Mouse (Mus musculus): ENCODE results near the gene Cacna1c.

Cacna1c gene

GRCm38 (mm10) chr6:118753064-118753463 lies 443.2 kb downstream of the Cacna1c start:
- no peak for DNase-seq (ENCODE audit: low spot score in 2 of 2)

- no peak for DNase-seq (ENCODE audit: low spot score in 2 of 2)
These were observed 446.9 kb downstream of the Cacna1c start for GRCm38 (mm10) chr6:118749285-118749684.

- DNase-seq (ENCODE audit: low spot score in 2 of 2): no peak
These were observed 453.5 kb downstream of the Cacna1c start for GRCm38 (mm10) chr6:118742701-118743100.

GRCm38 (mm10) chr6:118741841-118742240 lies 454.4 kb downstream of the Cacna1c start:
- DNase-seq (ENCODE audit: low spot score in 2 of 2): no peak

GRCm38 (mm10) chr6:118739961-118740599 lies 456.1 kb downstream of the Cacna1c start:
- DNase-seq (ENCODE audit: low spot score in 2 of 2): no peak

GRCm38 (mm10) chr6:118739344-118739743 lies 456.9 kb downstream of the Cacna1c start:
- no peak for DNase-seq (ENCODE audit: low spot score in 2 of 2)

GRCm38 (mm10) chr6:118738656-118739055 lies 457.6 kb downstream of the Cacna1c start:
- DNase-seq (ENCODE audit: low spot score in 2 of 2): no peak

- no peak for DNase-seq (ENCODE audit: low spot score in 2 of 2)
These were observed 459.1 kb downstream of the Cacna1c start for GRCm38 (mm10) chr6:118737078-118737477.

- no peak for DNase-seq (ENCODE audit: low spot score in 2 of 2)
These were observed 459.7 kb downstream of the Cacna1c start for GRCm38 (mm10) chr6:118736491-118736890.

GRCm38 (mm10) chr6:118735145-118735544 lies 461.1 kb downstream of the Cacna1c start:
- no peak for DNase-seq (ENCODE audit: low spot score in 2 of 2)

- no peak for DNase-seq (ENCODE audit: low spot score in 2 of 2)
These were observed 464.3 kb downstream of the Cacna1c start for GRCm38 (mm10) chr6:118731937-118732336.

- DNase-seq (ENCODE audit: low spot score in 2 of 2): no peak
These were observed 471.3 kb downstream of the Cacna1c start for GRCm38 (mm10) chr6:118724908-118725307.

- DNase-seq (ENCODE audit: low spot score in 2 of 2): no peak
These were observed 471.8 kb downstream of the Cacna1c start for GRCm38 (mm10) chr6:118724388-118724787.

- DNase-seq (ENCODE audit: low spot score in 2 of 2): no peak
These were observed 473.9 kb downstream of the Cacna1c start for GRCm38 (mm10) chr6:118722336-118722735.

GRCm38 (mm10) chr6:118719486-118719885 lies 476.7 kb downstream of the Cacna1c start:
- no peak for DNase-seq (ENCODE audit: low spot score in 2 of 2)

GRCm38 (mm10) chr6:118713286-118713685 lies 482.9 kb downstream of the Cacna1c start:
- DNase-seq (ENCODE audit: low spot score in 2 of 2): no peak

- no peak for DNase-seq (ENCODE audit: low spot score in 2 of 2)
These were observed 484.4 kb downstream of the Cacna1c start for GRCm38 (mm10) chr6:118711677-118712322.

- DNase-seq (ENCODE audit: low spot score in 2 of 2): no peak
These were observed 489.2 kb downstream of the Cacna1c start for GRCm38 (mm10) chr6:118707066-118707465.

GRCm38 (mm10) chr6:118705840-118706239 lies 490.4 kb downstream of the Cacna1c start:
- DNase-seq (ENCODE audit: low spot score in 2 of 2): no peak

- no peak for DNase-seq (ENCODE audit: low spot score in 2 of 2)
These were observed 501.6 kb downstream of the Cacna1c start for GRCm38 (mm10) chr6:118694626-118695025.

GRCm38 (mm10) chr6:118689447-118689846 lies 506.8 kb downstream of the Cacna1c start:
- DNase-seq (ENCODE audit: low spot score in 2 of 2): no peak

- DNase-seq (ENCODE audit: low spot score in 2 of 2): no peak
These were observed 507.4 kb downstream of the Cacna1c start for GRCm38 (mm10) chr6:118688856-118689255.

- no peak for DNase-seq (ENCODE audit: low spot score in 2 of 2)
These were observed 515.4 kb downstream of the Cacna1c start for GRCm38 (mm10) chr6:118680814-118681213.

- DNase-seq (ENCODE audit: low spot score in 2 of 2): no peak
These were observed 518.2 kb downstream of the Cacna1c start for GRCm38 (mm10) chr6:118678031-118678430.

All from thymus, postnatal 10 days (tissue).